Mouse (Mus musculus) neural tube, embryonic 10.5 days (tissue): ENCODE results near the gene Kdm6b.

Experiments used
- DNase-seq: peaks from one replicate; pipeline ENCODE4 v3.0.0-alpha.2; 2017; ENCODE audit warnings: low spot score; ENCODE audit errors: extremely low spot score

Kdm6b gene

GRCm38 (mm10) chr11:69366855-69367615 is 46.4 kb downstream of the Kdm6b start:
- peak; percentile 51 for DNase-seq

- peak; percentile 82 for DNase-seq
Observed at GRCm38 (mm10) chr11:69366157-69366854, 47.2 kb downstream of the Kdm6b start.

GRCm38 (mm10) chr11:69365722-69366121 is 47.8 kb downstream of the Kdm6b start:
- peak; percentile 28 for DNase-seq

- DNase-seq = peak; percentile 55
Observed at GRCm38 (mm10) chr11:69364910-69365309, 48.6 kb downstream of the Kdm6b start.

GRCm38 (mm10) chr11:69364376-69364775 is 49.1 kb downstream of the Kdm6b start:
- DNase-seq = no peak

GRCm38 (mm10) chr11:69362479-69362878 is 51.0 kb downstream of the Kdm6b start:
- no peak for DNase-seq

GRCm38 (mm10) chr11:69362021-69362420 is 51.5 kb downstream of the Kdm6b start:
- no peak for DNase-seq

GRCm38 (mm10) chr11:69357690-69358089 is 55.8 kb downstream of the Kdm6b start:
- no peak for DNase-seq

GRCm38 (mm10) chr11:69356544-69356943 is 56.9 kb downstream of the Kdm6b start:
- no peak for DNase-seq
